Mouse (Mus musculus) left cerebral cortex, adult 2 months (tissue): ENCODE data around the gene Ttc23. TPM values are rescaled to one million over a fixed set of nuclear protein-coding genes. Genes with fewer than 3 reads are reported as not detected.

Experiments
- DNase-seq, 2 experiments: peaks; one replicate each; pipeline ENCODE4 v3.0.0; 2021 to 2022; ENCODE audit warnings: low spot score in 2 of 2, mixed read lengths in 1 of 2; ENCODE audit errors: extremely low spot score in 1 of 2
- H3K27ac ChIP-seq: fragments of 200-600 bp; 2 replicates; pipeline ENCODE4 v1.8.1; 2022
- H3K4me3 ChIP-seq: fragments of 200-600 bp; 2 replicates; pipeline ENCODE4 v1.8.1; 2022
- CTCF ChIP-seq: fragments of 200-600 bp; IDR thresholded peaks from 2 replicates; pipeline ENCODE4 v1.8.1; 2022; ENCODE audit warnings: antibody characterized with exemption, mild to moderate bottlenecking, moderate library complexity
- intact Hi-C: fragments of 180-260 bp; cut with DNase I; formaldehyde crosslinking; loops from one replicate; pipeline ENCODE4 v1.15.1; 2025
- total RNA-seq, 2 experiments: library from RNA; stranded (reverse); gene quantifications; 2 replicates each; pipeline ENCODE4 v1.2.3; 2021

The Ttc23 gene
- total RNA-seq, 2 experiments from 2014 or later: 6.1 to 9.0 TPM

- Histone ChIP-seq H3K27ac (no peak overlapping the region), H3K4me3 (no peak overlapping the region)
- intact Hi-C loops: no loop called here
- DNase-seq: no peak
- no peak for TF ChIP-seq CTCF
Measured at GRCm38 (mm10) chr7:67648376-67648775, 1.2 kb downstream of the Ttc23 start.

GRCm38 (mm10) chr7:67652211-67652610 lies 5.0 kb downstream of the Ttc23 start:
- TF ChIP-seq CTCF: no peak
- Histone ChIP-seq H3K4me3 (no peak overlapping the region), H3K27ac (no peak overlapping the region; the same call in 1 of the 2 replicates)
- no peak for DNase-seq
- intact Hi-C loops: no loop called here

- H3K4me3 ChIP-seq: no peak overlapping the region
- intact Hi-C loops: no loop called here
- no peak overlapping the region for H3K27ac ChIP-seq
- no peak for DNase-seq
- TF ChIP-seq CTCF: no peak
Measured at GRCm38 (mm10) chr7:67654668-67655067, 7.5 kb downstream of the Ttc23 start.

- no peak for TF ChIP-seq CTCF
- Histone ChIP-seq H3K27ac (no peak overlapping the region), H3K4me3 (no peak overlapping the region)
- intact Hi-C loops: no loop called here
- no peak for DNase-seq
Measured at GRCm38 (mm10) chr7:67655186-67655585, 8.0 kb downstream of the Ttc23 start.

GRCm38 (mm10) chr7:67658110-67658509 lies 10.9 kb downstream of the Ttc23 start:
- intact Hi-C loops: no loop called here
- DNase-seq: no peak
- Histone ChIP-seq H3K27ac (no peak overlapping the region), H3K4me3 (no peak overlapping the region)
- TF ChIP-seq CTCF: no peak; the same call in 1 of the 2 replicates

GRCm38 (mm10) chr7:67662424-67662823 lies 15.2 kb downstream of the Ttc23 start:
- DNase-seq: no peak
- Histone ChIP-seq H3K4me3 (no peak overlapping the region), H3K27ac (no peak overlapping the region)
- TF ChIP-seq CTCF: no peak
- intact Hi-C loops: no loop called here

GRCm38 (mm10) chr7:67663981-67664694 lies 16.9 kb downstream of the Ttc23 start:
- DNase-seq: no peak
- Histone ChIP-seq H3K27ac (no peak overlapping the region), H3K4me3 (no peak overlapping the region)
- no peak for TF ChIP-seq CTCF
- intact Hi-C loops: no loop called here

- no peak for DNase-seq
- no peak overlapping the region for H3K4me3 ChIP-seq
- no peak overlapping the region for H3K27ac ChIP-seq
- intact Hi-C loops: loop anchor here (5.0 to 10.0 kb wide), 2 partner anchors 291 to 684 kb away; no protein-coding TSS in a partner anchor
- peak; percentile 36 for TF ChIP-seq CTCF
Measured at GRCm38 (mm10) chr7:67670965-67671364, 23.8 kb downstream of the Ttc23 start.

- intact Hi-C loops: loop anchor here (1.0 to 10.0 kb wide), 3 partner anchors 87 to 682 kb away; partner anchors contain the start of gene Synm
- peak; percentile 99 for TF ChIP-seq CTCF
Measured at GRCm38 (mm10) chr7:67672650-67673049, 25.4 kb downstream of the Ttc23 start.

GRCm38 (mm10) chr7:67673656-67674055 lies 26.4 kb downstream of the Ttc23 start:
- H3K27ac ChIP-seq: no peak overlapping the region
- no peak overlapping the region for H3K4me3 ChIP-seq
- no peak for DNase-seq
- TF ChIP-seq CTCF: no peak
- intact Hi-C loops: loop anchor here (5.0 to 10.0 kb wide), 2 partner anchors 289 to 681 kb away; no protein-coding TSS in a partner anchor

More at GRCm38 (mm10) chr7:67672650-67673049, 25.4 kb downstream of the Ttc23 start:
- H3K4me3 ChIP-seq: no peak overlapping the region
- H3K27ac ChIP-seq: peak overlapping the region; percentile 74
- peak; percentile 91 to 98 for DNase-seq

GRCm38 (mm10) chr7:67678878-67679499 lies 31.8 kb downstream of the Ttc23 start:
- no peak for TF ChIP-seq CTCF
- DNase-seq: no peak
- intact Hi-C loops: loop anchor here (10.0 kb wide), 1 partner anchor 676 kb away; no protein-coding TSS in a partner anchor
- Histone ChIP-seq H3K4me3 (no peak overlapping the region), H3K27ac (no peak overlapping the region)

- no peak for DNase-seq
- no peak overlapping the region for H3K4me3 ChIP-seq
- no peak overlapping the region for H3K27ac ChIP-seq
- intact Hi-C loops: loop anchor here (10.0 kb wide), 1 partner anchor 454 kb away; no protein-coding TSS in a partner anchor
- no peak for TF ChIP-seq CTCF
Measured at GRCm38 (mm10) chr7:67681078-67681477, 33.9 kb downstream of the Ttc23 start.
